Mouse (Mus musculus): ENCODE results near the gene G6pc2. TPM values are rescaled to one million over a fixed set of nuclear protein-coding genes. Genes with fewer than 3 reads are reported as not detected.

The G6pc2 gene
- not detected in 2 replicates for polyA plus RNA-seq (2014; fragmentation: Nextera tagmentation; extraction: Ambion mirVana)

- 78% methylated on average over 7 of the region's 7 CpGs for WGBS
- DNase-seq: no peak
- ATAC-seq (ENCODE audit: insufficient read depth): no peak
- Histone ChIP-seq H3K4me1 (ENCODE audit: insufficient read depth) (no peaks in the 10 kb centered on the region), H3K27me3 (ENCODE audit: insufficient read depth, low read length) (no peaks in the 10 kb centered on the region), H3K27ac (ENCODE audit: low read depth) (no peak within 1 kb of the TSS), H3K4me3 (ENCODE audit: low read depth, low read length) (no peak within 1 kb of the TSS), H3K36me3 (ENCODE audit: insufficient read depth) (no peaks in the 10 kb centered on the region), H3K9me3 (ENCODE audit: low read depth, low read length) (no peaks in the 10 kb centered on the region), H3K4me2 (no peak within 1 kb of the TSS), H3K9ac (no peak within 1 kb of the TSS)
- no peak for TF ChIP-seq CTCF (IDR thresholded peaks at IDR 0.05; ENCODE audit: low read depth)
These were observed at the start of gene G6pc2 for GRCm38 (mm10) chr2:69210773-69211172. Gene G6pc2, plus strand, starts transcription at chr2:69211073.

- TF ChIP-seq CTCF (IDR thresholded peaks at IDR 0.05; ENCODE audit: low read depth): no peak
These were observed 40.3 kb upstream of the G6pc2 start for GRCm38 (mm10) chr2:69170395-69171077.

DNA sequence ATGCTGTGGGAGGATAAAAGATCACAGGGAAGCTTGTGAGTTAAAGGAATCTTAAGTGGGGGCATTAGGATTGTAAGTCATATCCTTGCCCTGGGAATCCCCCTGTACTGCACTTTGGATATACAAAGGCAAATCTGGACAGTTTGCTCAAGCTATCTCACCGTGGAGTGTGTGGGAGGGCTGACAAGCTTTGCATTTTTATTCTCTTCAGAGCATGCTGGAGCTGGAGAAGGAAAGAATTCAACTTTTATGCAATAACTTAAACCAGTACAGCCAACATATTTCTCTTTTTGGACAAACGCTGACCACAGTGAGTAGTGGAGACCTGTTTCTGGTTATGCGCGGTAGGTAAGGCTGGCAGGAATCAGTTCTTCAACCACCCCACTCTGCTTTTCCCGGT, 35.6 kb upstream of the G6pc2 start:
- WGBS: 61% methylated on average over 5 of the region's 5 CpGs

More at GRCm38 (mm10) chr2:69170395-69171077, 40.3 kb upstream of the G6pc2 start:
- DNase-seq (peak; percentile 63), ATAC-seq (ENCODE audit: insufficient read depth) (peak; percentile 75; the same call in 1 of the 2 replicates)
- Histone ChIP-seq H3K4me1 (ENCODE audit: insufficient read depth) (no peaks in the 10 kb centered on the region), H3K4me3 (ENCODE audit: low read depth, low read length) (no peak overlapping the region), H3K9ac (no peak overlapping the region), H3K36me3 (ENCODE audit: insufficient read depth) (no peaks in the 10 kb centered on the region), H3K27ac (ENCODE audit: low read depth) (no peak overlapping the region), H3K27me3 (ENCODE audit: insufficient read depth, low read length) (no peaks in the 10 kb centered on the region), H3K9me3 (ENCODE audit: low read depth, low read length) (no peaks in the 10 kb centered on the region), H3K4me2 (no peak overlapping the region)
- 45% methylated on average over 9 of the region's 9 CpGs for WGBS

GRCm38 (mm10) chr2:69179721-69180120, 31.2 kb upstream of the G6pc2 start:
- Histone ChIP-seq H3K27ac (ENCODE audit: low read depth) (no peak overlapping the region), H3K9me3 (ENCODE audit: low read depth, low read length) (no peaks in the 10 kb centered on the region), H3K4me3 (ENCODE audit: low read depth, low read length) (no peak overlapping the region), H3K4me2 (no peak overlapping the region), H3K9ac (no peak overlapping the region), H3K27me3 (ENCODE audit: insufficient read depth, low read length) (no peaks in the 10 kb centered on the region), H3K36me3 (ENCODE audit: insufficient read depth) (peaks cover 3% of the 10 kb centered on the region; the same call in 1 of the 2 replicates), H3K4me1 (ENCODE audit: insufficient read depth) (no peaks in the 10 kb centered on the region)
- DNase-seq (no peak), ATAC-seq (ENCODE audit: insufficient read depth) (no peak)
- no peak for TF ChIP-seq CTCF (IDR thresholded peaks at IDR 0.05; ENCODE audit: low read depth)
- WGBS: 90% methylated on average over 4 of the region's 4 CpGs

More for the DNA sequence above, 35.6 kb upstream of the G6pc2 start:
- no peak for ATAC-seq (ENCODE audit: insufficient read depth)
- TF ChIP-seq CTCF (IDR thresholded peaks at IDR 0.05; ENCODE audit: low read depth): no peak
- Histone ChIP-seq H3K27ac (ENCODE audit: low read depth) (no peak overlapping the region), H3K36me3 (ENCODE audit: insufficient read depth) (peaks cover 3% of the 10 kb centered on the region; the same call in 1 of the 2 replicates), H3K4me3 (ENCODE audit: low read depth, low read length) (no peak overlapping the region), H3K9me3 (ENCODE audit: low read depth, low read length) (no peaks in the 10 kb centered on the region), H3K27me3 (ENCODE audit: insufficient read depth, low read length) (no peaks in the 10 kb centered on the region), H3K9ac (no peak overlapping the region), H3K4me1 (ENCODE audit: insufficient read depth) (no peaks in the 10 kb centered on the region), H3K4me2 (no peak overlapping the region)
- DNase-seq: peak; percentile 20

DNA sequence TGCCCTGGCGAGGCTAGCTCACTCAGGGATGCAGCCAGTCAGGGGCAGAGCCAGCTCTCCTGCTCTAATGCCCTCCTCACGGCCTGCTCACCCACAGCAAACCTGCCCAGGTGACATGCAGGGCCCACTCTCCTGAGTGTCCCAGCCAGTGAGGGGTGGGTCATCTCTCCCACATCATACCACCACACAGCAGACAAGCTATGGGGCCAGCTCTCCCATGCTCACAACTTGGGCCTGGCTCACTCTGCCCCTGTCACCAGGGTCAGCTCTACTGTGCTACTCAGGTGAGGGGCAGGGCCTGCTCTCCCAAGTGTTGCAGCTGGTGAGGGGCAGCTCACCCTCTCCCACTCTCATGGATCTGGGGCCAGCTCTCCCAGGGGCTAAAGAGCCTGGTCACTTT, 22.9 kb upstream of the G6pc2 start:
- H3K4me2 ChIP-seq: no peak overlapping the region
- WGBS: 90% methylated on average over 2 of the region's 2 CpGs
- no peak overlapping the region for H3K27ac ChIP-seq (ENCODE audit: low read depth)
- H3K27me3 ChIP-seq (ENCODE audit: insufficient read depth, low read length): no peaks in the 10 kb centered on the region
- TF ChIP-seq CTCF (IDR thresholded peaks at IDR 0.05; ENCODE audit: low read depth): no peak
- ATAC-seq (ENCODE audit: insufficient read depth) (no peak), DNase-seq (no peak)
- no peaks in the 10 kb centered on the region for H3K4me1 ChIP-seq (ENCODE audit: insufficient read depth)
- H3K36me3 ChIP-seq (ENCODE audit: insufficient read depth): peaks cover 20% of the 10 kb centered on the region
- no peak overlapping the region for H3K9ac ChIP-seq
- H3K4me3 ChIP-seq (ENCODE audit: low read depth, low read length): no peak overlapping the region
- no peaks in the 10 kb centered on the region for H3K9me3 ChIP-seq (ENCODE audit: low read depth, low read length)

DNA sequence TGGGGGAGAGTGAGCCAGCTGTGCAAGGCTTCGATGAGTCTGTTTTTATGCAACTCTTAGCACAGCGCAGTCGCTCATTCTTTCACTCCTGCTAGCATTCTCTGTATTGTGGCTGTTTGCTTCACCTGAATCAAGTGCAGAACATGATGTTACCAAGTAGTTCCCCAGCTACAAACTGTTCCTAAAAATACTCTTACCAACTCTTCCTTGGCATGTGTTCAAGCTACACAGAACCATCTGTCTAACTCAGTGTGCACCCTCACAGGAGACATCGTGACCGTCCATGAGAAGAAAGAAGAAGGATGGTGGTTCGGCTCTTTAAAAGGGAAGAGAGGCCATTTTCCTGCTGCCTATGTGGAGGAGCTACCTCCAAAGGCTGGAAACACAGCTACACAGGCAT, 22.1 kb upstream of the G6pc2 start:
- DNase-seq: no peak
- no peak for ATAC-seq (ENCODE audit: insufficient read depth)

GRCm38 (mm10) chr2:69189222-69189621, 21.7 kb upstream of the G6pc2 start:
- Histone ChIP-seq H3K36me3 (ENCODE audit: insufficient read depth) (peaks cover 32% of the 10 kb centered on the region), H3K27ac (ENCODE audit: low read depth) (no peak overlapping the region), H3K4me1 (ENCODE audit: insufficient read depth) (no peaks in the 10 kb centered on the region), H3K27me3 (ENCODE audit: insufficient read depth, low read length) (no peaks in the 10 kb centered on the region), H3K9ac (no peak overlapping the region), H3K9me3 (ENCODE audit: low read depth, low read length) (no peaks in the 10 kb centered on the region), H3K4me2 (no peak overlapping the region), H3K4me3 (ENCODE audit: low read depth, low read length) (no peak overlapping the region)
- no peak for DNase-seq
- no peak for TF ChIP-seq CTCF (IDR thresholded peaks at IDR 0.05; ENCODE audit: low read depth)
- 78% methylated on average over 4 of the region's 4 CpGs for WGBS
- ATAC-seq (ENCODE audit: insufficient read depth): no peak

More for the DNA sequence above, 22.1 kb upstream of the G6pc2 start:
- no peaks in the 10 kb centered on the region for H3K27me3 ChIP-seq (ENCODE audit: insufficient read depth, low read length)
- no peak overlapping the region for H3K9ac ChIP-seq
- H3K36me3 ChIP-seq (ENCODE audit: insufficient read depth): peaks cover 27% of the 10 kb centered on the region
- 84% methylated on average over 6 of the region's 6 CpGs for WGBS
- no peak for TF ChIP-seq CTCF (IDR thresholded peaks at IDR 0.05; ENCODE audit: low read depth)
- H3K4me1 ChIP-seq (ENCODE audit: insufficient read depth): no peaks in the 10 kb centered on the region
- H3K4me2 ChIP-seq: no peak overlapping the region
- no peak overlapping the region for H3K4me3 ChIP-seq (ENCODE audit: low read depth, low read length)
- H3K9me3 ChIP-seq (ENCODE audit: low read depth, low read length): no peaks in the 10 kb centered on the region
- no peak overlapping the region for H3K27ac ChIP-seq (ENCODE audit: low read depth)

Measured in lung, embryonic 14.5 days (tissue).